Mouse (Mus musculus) neural tube, embryonic 13.5 days (tissue): ENCODE data around the gene Ltbp1. TPM values are rescaled to one million over a fixed set of nuclear protein-coding genes. Genes with fewer than 3 reads are reported as not detected.
"Not testable (repeated sequence)": the region's sequence is repeated elsewhere in the genome, so short reads cannot be mapped to it uniquely, and the experiment has no call there.

ENCODE experiments used
- ATAC-seq: fragments of 200-750 bp; cut with Nextera tagmentation; 2 replicates; pipeline ENCODE4 v1.8.0; 2017; ENCODE audit warnings: low read depth, mild to moderate bottlenecking, moderate TSS enrichment, moderate library complexity
- H3K27ac ChIP-seq: fragments of 300-500 bp; sonication (generic); replicated peaks from 2 replicates; pipeline ENCODE4 v1.5.1; 2015; ENCODE audit warnings: moderate library complexity, mild to moderate bottlenecking, inconsistent platforms
- H3K27me3 ChIP-seq: fragments of 300-500 bp; sonication (generic); 2 replicates; pipeline ENCODE4 v1.6.1; 2015; ENCODE audit warnings: mild to moderate bottlenecking, inconsistent platforms
- H3K36me3 ChIP-seq: fragments of 300-500 bp; sonication (generic); 2 replicates; pipeline ENCODE4 v1.6.1; 2015; ENCODE audit warnings: mild to moderate bottlenecking, inconsistent platforms
- H3K4me1 ChIP-seq: fragments of 300-500 bp; sonication (generic); replicated peaks from 2 replicates; pipeline ENCODE4 v1.6.1; 2015; ENCODE audit warnings: inconsistent platforms
- H3K4me2 ChIP-seq: fragments of 300-500 bp; sonication (generic); 2 replicates; pipeline ENCODE4 v1.6.1; 2015; ENCODE audit warnings: inconsistent platforms, mild to moderate bottlenecking, moderate library complexity
- H3K4me3 ChIP-seq: fragments of 300-500 bp; sonication (generic); 2 replicates; pipeline ENCODE4 v1.5.1; 2015; ENCODE audit warnings: mild to moderate bottlenecking, inconsistent platforms
- H3K9ac ChIP-seq: fragments of 300-500 bp; sonication (generic); 2 replicates; pipeline ENCODE4 v1.6.1; 2015; ENCODE audit warnings: moderate library complexity, mild to moderate bottlenecking, inconsistent platforms
- H3K9me3 ChIP-seq: fragments of 300-500 bp; sonication (generic); 2 replicates; pipeline ENCODE4 v1.6.1; 2016; ENCODE audit warnings: inconsistent platforms
- WGBS: fragments of 180-500 bp; shearing (Covaris S2); methylation state at CpG from one replicate; pipeline ENCODE4 v1.1.7; 2015; 5-methylcytosine and 5-hydroxymethylcytosine counted together
- polyA plus RNA-seq: library from polyadenylated mRNA; unstranded; fragments of >200 nt; fragmentation: Nextera tagmentation; extraction: Ambion mirVana; gene quantifications from 2 replicates; pipeline ENCODE4 v1.2.1, GENCODE M21; 2015

The Ltbp1 gene
- polyA plus RNA-seq, 1 experiment from 2014 or later, result 2.9 TPM

DNA sequence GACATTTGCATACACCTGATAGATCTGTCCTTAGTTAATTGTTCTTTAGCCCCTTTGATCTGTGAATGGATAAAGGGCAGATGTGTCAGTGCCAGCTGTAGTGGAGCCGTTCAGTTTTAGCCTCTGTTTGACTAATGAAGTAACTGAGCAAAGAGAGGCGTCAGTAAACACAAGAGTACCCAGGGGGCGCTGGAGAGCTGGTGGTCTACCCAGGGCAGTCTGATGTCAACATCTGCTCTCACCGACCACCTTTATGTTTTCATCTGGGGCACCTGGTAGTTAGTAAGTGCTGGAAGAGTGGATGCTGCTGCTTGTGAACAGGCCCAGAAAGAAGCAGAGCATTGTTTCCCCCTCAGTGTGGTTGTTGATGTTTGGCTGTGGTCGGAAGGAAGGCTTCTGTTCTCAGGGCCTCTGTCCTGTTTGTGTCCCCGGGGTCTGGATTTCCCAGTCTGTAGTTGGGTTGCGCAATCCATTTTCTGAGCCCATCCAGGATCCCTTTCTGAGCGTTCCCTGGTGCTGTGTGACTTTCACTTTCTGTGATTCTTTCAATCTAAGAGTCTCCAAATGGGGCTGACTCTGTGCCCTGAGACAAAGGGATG, 123.1 kb downstream of the Ltbp1 start:
- Histone ChIP-seq H3K4me2 (no peak overlapping the region), H3K27ac (no peak overlapping the region), H3K9ac (no peak overlapping the region), H3K4me3 (no peak overlapping the region), H3K9me3 (no peaks in the 10 kb centered on the region), H3K27me3 (no peaks in the 10 kb centered on the region), H3K4me1 (no peaks in the 10 kb centered on the region), H3K36me3 (no peaks in the 10 kb centered on the region)
- no peak for ATAC-seq
- 65% methylated on average over 8 of the region's 8 CpGs for WGBS

DNA sequence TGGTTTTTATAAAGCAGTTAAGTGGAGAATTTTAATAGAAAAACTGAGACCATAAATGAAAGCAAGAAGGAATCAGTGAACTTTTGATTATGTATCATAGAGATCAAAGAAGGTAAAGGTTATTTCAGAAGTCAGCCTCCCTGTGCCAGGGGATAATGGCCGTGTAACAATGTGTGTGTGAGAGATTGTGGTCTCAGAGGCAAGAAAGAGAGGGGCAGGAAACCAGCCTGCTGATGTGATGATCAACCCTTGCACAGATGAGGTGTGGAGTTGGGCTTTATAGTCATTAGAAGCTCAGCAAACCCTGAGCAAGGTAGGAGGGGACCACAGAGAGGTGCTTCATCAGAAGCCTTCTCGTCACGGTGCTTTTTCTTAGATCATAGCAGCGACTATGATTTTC, 128.6 kb downstream of the Ltbp1 start:
- no peaks in the 10 kb centered on the region for H3K36me3 ChIP-seq
- H3K27ac ChIP-seq, result no peak overlapping the region
- 94% methylated on average over 4 of the region's 4 CpGs for WGBS
- no peaks in the 10 kb centered on the region for H3K9me3 ChIP-seq
- no peak overlapping the region for H3K9ac ChIP-seq
- H3K4me1 ChIP-seq, result no peaks in the 10 kb centered on the region
- no peak for ATAC-seq
- no peaks in the 10 kb centered on the region for H3K27me3 ChIP-seq
- no peak overlapping the region for H3K4me3 ChIP-seq
- H3K4me2 ChIP-seq, result no peak overlapping the region

DNA sequence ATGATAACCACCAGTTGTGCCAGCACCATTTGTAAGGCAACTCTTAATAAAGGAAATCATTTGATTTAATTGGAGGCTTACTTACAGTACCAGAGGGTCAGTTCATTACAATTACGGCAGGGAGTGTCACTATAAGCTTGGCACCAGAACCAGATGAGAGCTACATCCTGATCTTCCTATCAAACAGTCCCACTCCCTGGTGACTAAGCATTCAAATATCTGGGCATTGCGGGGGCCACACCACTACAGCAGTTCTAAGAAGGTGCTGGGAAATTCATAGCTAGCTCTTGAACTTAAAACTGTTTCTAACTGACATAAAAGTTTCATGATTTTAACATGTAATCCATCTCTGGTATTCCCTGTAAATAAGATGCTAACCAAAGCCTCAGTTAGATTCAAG, 134.4 kb downstream of the Ltbp1 start:
- no peaks in the 10 kb centered on the region for H3K36me3 ChIP-seq
- no peak overlapping the region for H3K9ac ChIP-seq
- H3K27me3 ChIP-seq, result no peaks in the 10 kb centered on the region
- 0 out of 2 replicates have a peak, but pooled peaks cover 6% of the 10 kb centered on the region for H3K4me1 ChIP-seq
- H3K27ac ChIP-seq, result no peak overlapping the region
- ATAC-seq, result no peak
- WGBS, result 87% methylated on average over 2 of the region's 2 CpGs
- H3K9me3 ChIP-seq, result no peaks in the 10 kb centered on the region
- H3K4me2 ChIP-seq, result no peak overlapping the region
- H3K4me3 ChIP-seq, result no peak overlapping the region

DNA sequence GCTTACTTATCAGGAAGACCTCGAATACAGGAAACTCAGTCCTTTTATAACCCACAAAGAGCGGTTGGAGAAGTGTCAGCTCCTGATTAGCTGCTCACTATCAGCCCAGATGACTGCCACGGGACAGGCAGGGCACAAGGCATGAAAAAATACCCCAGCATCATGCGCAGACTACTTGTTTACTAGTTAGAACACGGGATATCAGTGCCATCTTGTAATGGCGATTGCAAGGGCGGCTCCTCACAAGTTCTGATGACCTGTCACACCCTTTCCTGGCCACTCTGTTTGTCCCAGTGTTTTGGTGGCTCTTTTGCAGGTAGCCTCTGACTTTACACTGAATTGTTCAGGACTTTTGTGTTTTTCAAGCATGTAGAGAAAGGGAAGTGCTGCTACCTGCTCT, 137.5 kb downstream of the Ltbp1 start:
- 90% methylated on average over 7 of the region's 7 CpGs for WGBS
- H3K27ac ChIP-seq, H3K9me3 ChIP-seq, H3K36me3 ChIP-seq, H3K27me3 ChIP-seq, ATAC-seq, H3K4me1 ChIP-seq, H3K4me3 ChIP-seq, H3K9ac ChIP-seq, H3K4me2 ChIP-seq: not testable (repeated sequence)

DNA sequence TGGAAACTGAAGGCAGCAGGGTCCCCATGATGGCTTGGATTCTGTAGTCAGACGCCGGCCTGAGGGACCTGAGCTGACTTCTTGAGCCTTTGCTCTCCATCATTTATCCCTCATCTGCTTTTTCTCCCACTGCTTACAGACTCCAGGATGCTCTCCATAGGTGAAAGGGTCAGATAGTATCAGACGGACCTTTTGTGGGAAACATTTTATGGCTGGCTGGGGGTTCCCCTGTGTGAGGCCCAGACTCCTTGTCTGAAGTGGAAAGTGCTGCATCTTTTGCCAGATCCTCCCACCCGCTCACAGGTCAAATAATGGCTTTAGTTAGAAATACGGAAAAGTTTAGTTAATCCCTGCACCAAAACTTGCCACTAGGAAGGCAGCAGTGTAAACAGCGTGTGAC, 138.6 kb downstream of the Ltbp1 start:
- Histone ChIP-seq H3K4me2 (no peak overlapping the region), H3K27ac (no peak overlapping the region), H3K27me3 (no peaks in the 10 kb centered on the region), H3K36me3 (no peaks in the 10 kb centered on the region), H3K9ac (no peak overlapping the region), H3K9me3 (no peaks in the 10 kb centered on the region), H3K4me1 (0 out of 2 replicates have a peak, but pooled peaks cover 6% of the 10 kb centered on the region), H3K4me3 (no peak overlapping the region)
- 49% methylated on average over 6 of the region's 6 CpGs for WGBS
- no peak for ATAC-seq

DNA sequence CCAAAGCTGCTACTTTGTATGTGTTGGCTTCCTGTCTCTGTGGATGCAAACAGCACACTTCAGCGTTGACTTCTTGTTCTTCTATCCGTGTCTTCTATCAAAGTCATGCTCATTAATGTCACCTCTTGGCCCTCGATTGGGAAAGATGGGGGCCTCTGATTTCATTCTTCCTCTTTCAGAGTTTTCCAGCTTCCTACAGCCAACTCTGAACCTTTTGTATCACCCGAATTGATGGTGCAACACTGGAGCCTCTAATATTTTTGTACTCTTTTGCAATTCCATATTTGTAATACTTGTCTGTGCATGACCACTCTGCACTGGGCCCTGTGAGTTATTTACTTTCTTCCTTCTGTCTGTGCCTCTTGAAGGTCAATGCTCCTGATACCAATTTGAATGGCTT, 141.8 kb downstream of the Ltbp1 start:
- no peak overlapping the region for H3K4me2 ChIP-seq
- no peak for ATAC-seq
- H3K4me1 ChIP-seq, result 0 out of 2 replicates have a peak, but pooled peaks cover 6% of the 10 kb centered on the region
- H3K27ac ChIP-seq, result no peak overlapping the region
- no peak overlapping the region for H3K4me3 ChIP-seq
- no peaks in the 10 kb centered on the region for H3K9me3 ChIP-seq
- H3K36me3 ChIP-seq, result no peaks in the 10 kb centered on the region
- no peaks in the 10 kb centered on the region for H3K27me3 ChIP-seq
- H3K9ac ChIP-seq, result no peak overlapping the region
- 88% methylated on average over 4 of the region's 4 CpGs for WGBS

DNA sequence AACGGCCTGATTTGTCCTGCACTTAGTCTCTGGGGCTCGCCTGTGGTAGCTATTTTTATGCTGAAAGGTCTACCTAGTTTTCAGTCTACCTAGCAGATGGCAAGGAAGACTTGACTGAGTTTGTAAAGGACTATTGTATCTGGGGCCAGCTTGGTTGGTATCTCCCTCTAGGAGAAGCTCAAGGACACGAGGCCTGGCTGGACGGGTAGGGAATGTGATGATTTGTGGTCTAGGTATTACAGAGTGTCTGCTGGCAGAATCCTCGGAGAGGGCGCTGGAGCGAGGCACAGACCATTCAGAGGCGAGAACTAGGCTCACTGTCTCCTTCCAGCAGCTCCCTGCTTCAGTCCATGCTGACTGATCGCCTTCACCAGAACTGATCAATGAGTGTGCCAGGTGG, 146.4 kb downstream of the Ltbp1 start:
- no peak overlapping the region for H3K4me3 ChIP-seq
- no peak overlapping the region for H3K9ac ChIP-seq
- H3K4me2 ChIP-seq, result no peak overlapping the region
- H3K27ac ChIP-seq, result no peak overlapping the region
- H3K9me3 ChIP-seq, result no peaks in the 10 kb centered on the region
- no peaks in the 10 kb centered on the region for H3K36me3 ChIP-seq
- no peak for ATAC-seq
- H3K4me1 ChIP-seq, result no peaks in the 10 kb centered on the region
- WGBS, result 77% methylated on average over 9 of the region's 9 CpGs
- H3K27me3 ChIP-seq, result no peaks in the 10 kb centered on the region

DNA sequence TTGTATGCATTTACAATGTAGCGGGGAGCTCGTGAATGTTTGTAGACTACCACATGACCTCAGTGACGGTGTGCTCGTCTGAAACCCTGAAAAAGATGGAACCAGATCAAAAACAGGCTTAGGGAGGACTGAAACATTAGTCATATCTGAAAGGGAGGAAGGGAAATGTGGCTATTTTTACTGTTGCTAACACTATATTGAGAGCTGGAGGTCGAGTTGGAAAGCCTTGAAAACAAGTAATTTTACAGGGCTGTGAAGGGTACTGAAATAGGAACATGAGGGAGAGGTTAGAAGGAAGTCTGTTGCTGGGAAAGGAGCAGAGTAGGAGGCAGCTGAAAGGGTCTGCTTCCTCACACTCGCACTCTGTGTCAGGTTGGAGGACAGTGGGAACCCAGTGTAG, 147.7 kb downstream of the Ltbp1 start:
- H3K4me1 ChIP-seq, result no peaks in the 10 kb centered on the region
- no peak overlapping the region for H3K9ac ChIP-seq
- H3K9me3 ChIP-seq, result no peaks in the 10 kb centered on the region
- H3K4me2 ChIP-seq, result no peak overlapping the region
- H3K36me3 ChIP-seq, result no peaks in the 10 kb centered on the region
- no peak overlapping the region for H3K27ac ChIP-seq
- WGBS, result 69% methylated on average over 6 of the region's 6 CpGs
- no peak overlapping the region for H3K4me3 ChIP-seq
- no peak for ATAC-seq
- H3K27me3 ChIP-seq, result no peaks in the 10 kb centered on the region

DNA sequence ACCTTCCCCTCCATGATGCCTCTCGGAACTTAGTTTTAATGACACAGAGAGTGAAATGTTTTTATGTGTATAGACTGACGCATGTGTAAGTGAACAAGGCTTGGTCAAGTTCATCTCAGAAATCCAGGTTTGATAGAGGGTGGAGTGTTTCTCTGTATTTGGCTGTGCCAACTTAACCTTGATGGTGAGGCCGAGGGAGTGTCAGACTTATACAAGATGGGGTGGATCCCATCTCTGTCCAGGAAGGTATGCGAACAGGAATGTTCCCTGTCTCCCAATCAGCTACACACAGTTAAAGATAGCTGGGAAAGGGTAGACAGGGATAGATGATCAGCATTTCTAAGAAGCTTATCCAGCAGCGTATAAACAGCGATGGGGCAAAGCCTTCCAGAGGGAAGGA, 153.0 kb downstream of the Ltbp1 start:
- 94% methylated on average over 6 of the region's 6 CpGs for WGBS

DNA sequence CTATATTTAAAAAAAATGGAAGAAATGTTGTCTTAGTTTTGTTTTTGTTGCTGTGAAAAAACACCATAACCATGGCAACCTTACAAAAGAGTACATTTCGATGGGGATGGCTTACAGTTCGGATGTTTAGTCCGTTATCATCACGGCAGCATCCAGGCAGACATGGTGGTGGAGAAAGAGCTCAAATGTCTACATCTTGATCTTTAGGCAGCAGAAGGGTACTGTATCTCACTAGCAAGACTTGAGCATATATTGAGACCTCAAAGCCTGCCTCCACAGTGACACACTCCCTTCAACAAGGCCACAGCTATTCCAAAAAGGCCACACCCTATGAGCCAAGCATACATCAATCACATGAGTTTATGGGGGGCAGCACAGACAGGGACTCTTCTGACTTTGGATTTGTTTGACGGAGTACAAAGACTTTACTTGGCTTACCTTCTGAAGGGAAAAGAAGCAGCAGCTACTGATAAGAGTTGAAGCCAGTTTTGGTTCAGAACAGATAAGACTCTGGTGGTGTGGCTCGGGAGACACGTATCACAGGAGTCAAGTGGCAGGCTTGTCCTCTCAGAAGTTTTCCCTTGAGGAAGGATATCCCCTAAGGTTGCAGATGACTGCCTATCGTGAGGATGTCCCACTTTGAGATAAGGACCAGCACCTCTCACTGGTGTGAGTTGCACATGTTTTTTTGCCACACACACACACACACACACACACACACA, 153.9 kb downstream of the Ltbp1 start:
- no peaks in the 10 kb centered on the region for H3K4me1 ChIP-seq
- H3K27ac ChIP-seq, result no peak overlapping the region
- H3K36me3 ChIP-seq, result no peaks in the 10 kb centered on the region
- H3K9ac ChIP-seq, result no peak overlapping the region
- no peak overlapping the region for H3K4me2 ChIP-seq
- no peaks in the 10 kb centered on the region for H3K27me3 ChIP-seq
- H3K9me3 ChIP-seq, result no peaks in the 10 kb centered on the region
- ATAC-seq, result no peak
- 90% methylated on average over 8 of the region's 8 CpGs for WGBS
- no peak overlapping the region for H3K4me3 ChIP-seq

More for the DNA sequence above, 153.0 kb downstream of the Ltbp1 start:
- no peaks in the 10 kb centered on the region for H3K9me3 ChIP-seq
- no peaks in the 10 kb centered on the region for H3K27me3 ChIP-seq
- no peak for ATAC-seq
- no peak overlapping the region for H3K4me2 ChIP-seq
- H3K27ac ChIP-seq, result no peak overlapping the region
- H3K36me3 ChIP-seq, result no peaks in the 10 kb centered on the region
- no peak overlapping the region for H3K9ac ChIP-seq
- no peak overlapping the region for H3K4me3 ChIP-seq
- no peaks in the 10 kb centered on the region for H3K4me1 ChIP-seq

DNA sequence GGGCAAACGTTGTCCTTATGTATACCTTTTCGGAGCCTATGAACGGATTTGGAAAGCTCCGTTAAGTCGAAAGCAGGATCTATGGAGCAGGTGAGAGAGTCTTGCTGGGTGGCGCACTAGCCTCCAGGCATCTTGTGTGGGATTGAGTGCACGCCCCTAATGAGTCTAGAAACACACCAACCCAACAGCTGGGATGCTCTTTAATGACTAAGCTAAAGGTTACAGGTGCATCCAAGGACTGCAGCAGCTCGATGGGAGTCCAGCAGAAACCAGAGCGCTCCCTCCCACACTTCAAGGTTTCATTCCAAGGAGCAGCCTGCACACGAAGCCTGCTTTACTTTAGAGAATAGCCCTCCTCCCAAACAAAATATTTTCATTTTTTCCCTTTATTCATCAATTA, 155.7 kb downstream of the Ltbp1 start:
- Histone ChIP-seq H3K9me3 (no peaks in the 10 kb centered on the region), H3K4me3 (no peak overlapping the region), H3K36me3 (no peaks in the 10 kb centered on the region), H3K27me3 (no peaks in the 10 kb centered on the region), H3K4me2 (no peak overlapping the region), H3K4me1 (no peaks in the 10 kb centered on the region), H3K9ac (no peak overlapping the region), H3K27ac (no peak overlapping the region)
- ATAC-seq, result no peak
- 90% methylated on average over 10 of the region's 10 CpGs for WGBS

DNA sequence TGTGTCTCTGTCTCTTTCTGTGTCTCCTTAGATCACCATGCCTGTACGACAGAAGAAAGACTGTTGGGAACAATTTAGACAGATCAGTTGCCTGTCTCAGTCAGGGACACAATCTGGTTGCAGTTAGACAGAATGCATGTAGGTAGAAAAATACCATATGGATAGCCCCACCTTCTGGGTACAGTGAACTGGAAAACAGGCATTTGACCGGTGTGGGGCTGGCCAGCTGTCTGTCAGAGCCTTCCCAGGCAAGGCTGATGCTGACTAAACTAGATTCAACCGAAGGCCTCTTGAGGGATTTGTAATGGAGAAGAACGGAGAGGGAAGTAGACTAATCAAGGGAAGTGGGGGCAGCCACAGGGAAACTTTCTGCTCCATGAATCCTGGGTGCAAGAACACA, 156.6 kb downstream of the Ltbp1 start:
- ATAC-seq, result no peak
- H3K9me3 ChIP-seq, result no peaks in the 10 kb centered on the region
- H3K36me3 ChIP-seq, result no peaks in the 10 kb centered on the region
- H3K27me3 ChIP-seq, result no peaks in the 10 kb centered on the region
- no peak overlapping the region for H3K4me3 ChIP-seq
- no peak overlapping the region for H3K27ac ChIP-seq
- no peak overlapping the region for H3K4me2 ChIP-seq
- 88% methylated on average over 4 of the region's 4 CpGs for WGBS
- H3K4me1 ChIP-seq, result no peaks in the 10 kb centered on the region
- H3K9ac ChIP-seq, result no peak overlapping the region

DNA sequence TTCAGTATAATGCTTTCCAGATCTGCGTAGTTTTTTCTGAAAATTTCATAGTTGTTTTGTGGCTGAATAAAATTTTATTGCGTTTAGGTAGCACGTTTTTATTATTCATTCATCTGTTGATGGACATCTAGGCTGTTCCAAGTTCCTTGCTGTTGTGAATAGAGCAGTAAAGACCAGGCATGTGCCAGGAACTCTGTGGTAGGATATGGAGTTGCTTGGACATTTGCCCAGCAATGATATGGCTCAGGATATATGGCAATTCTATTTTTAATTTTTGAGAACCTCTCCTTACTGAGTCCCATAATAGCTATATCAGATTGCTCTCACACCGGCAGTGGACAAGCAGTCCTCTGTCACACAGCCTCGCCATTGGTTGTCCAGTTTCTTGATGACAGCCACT, 159.2 kb downstream of the Ltbp1 start:
- no peaks in the 10 kb centered on the region for H3K36me3 ChIP-seq
- no peak overlapping the region for H3K4me3 ChIP-seq
- H3K27me3 ChIP-seq, result no peaks in the 10 kb centered on the region
- H3K4me1 ChIP-seq, result no peaks in the 10 kb centered on the region
- ATAC-seq, result no peak
- H3K9ac ChIP-seq, result no peak overlapping the region
- H3K27ac ChIP-seq, result no peak overlapping the region
- H3K4me2 ChIP-seq, result no peak overlapping the region
- H3K9me3 ChIP-seq, result no peaks in the 10 kb centered on the region
- 94% methylated on average over 5 of the region's 5 CpGs for WGBS
